Mouse (Mus musculus) inflammation-experienced regulatory T-cells, adult 6 months (primary cell): ENCODE data around the gene Olfr728. TPM values are rescaled to one million over a fixed set of nuclear protein-coding genes. Genes with fewer than 3 reads are reported as not detected.

Experiments
- ATAC-seq: one replicate; pipeline ENCODE4 v1.8.0; 2017
- polyA plus RNA-seq, 3 experiments: library from polyadenylated mRNA; unstranded; fragments of 100-300 nt; shearing (Covaris generic); gene quantifications; one replicate each; pipeline ENCODE4 v1.2.1; 2017

Olfr728 gene
- not detected for polyA plus RNA-seq

- ATAC-seq, result no peak
Observed at GRCm38 (mm10) chr14:50142580-50142979, at the start of gene Olfr728. Olfr728 (minus strand) TSS chr14:50142680.

- no peak for ATAC-seq
Observed at GRCm38 (mm10) chr14:50188098-50188497, 45.6 kb upstream of the Olfr728 start, which contains the start of gene Olfr730. Olfr730 (minus strand) TSS chr14:50188198.

DNA sequence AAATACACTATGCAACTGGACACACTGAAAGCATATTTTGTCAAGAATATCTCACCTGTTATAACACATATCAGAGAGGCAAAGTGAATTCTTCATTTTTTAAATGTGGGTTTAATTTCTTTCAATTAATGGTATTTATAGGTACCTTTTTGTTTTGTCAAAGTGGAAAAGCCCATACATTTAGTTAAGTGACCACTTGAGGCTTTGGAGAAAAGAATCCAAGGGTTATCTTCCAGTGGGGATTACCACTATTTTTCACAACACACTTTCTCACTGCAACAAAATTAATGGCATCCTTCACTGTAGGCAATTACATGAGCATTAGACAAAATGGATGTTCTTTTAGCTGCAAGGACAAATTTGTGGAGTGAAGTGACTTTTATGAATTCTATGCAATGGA is 10.3 kb upstream of the Olfr728 start, which contains the start of gene Olfr729:
Gene Olfr729, minus strand, starts transcription at position 101 of the 400 bp plus-strand sequence.
- ATAC-seq, result no peak

- no peak for ATAC-seq
Observed at GRCm38 (mm10) chr14:50122886-50123285, 19.6 kb downstream of the Olfr728 start, which contains the start of gene Olfr727. Olfr727 (plus strand) TSS chr14:50123186.

DNA sequence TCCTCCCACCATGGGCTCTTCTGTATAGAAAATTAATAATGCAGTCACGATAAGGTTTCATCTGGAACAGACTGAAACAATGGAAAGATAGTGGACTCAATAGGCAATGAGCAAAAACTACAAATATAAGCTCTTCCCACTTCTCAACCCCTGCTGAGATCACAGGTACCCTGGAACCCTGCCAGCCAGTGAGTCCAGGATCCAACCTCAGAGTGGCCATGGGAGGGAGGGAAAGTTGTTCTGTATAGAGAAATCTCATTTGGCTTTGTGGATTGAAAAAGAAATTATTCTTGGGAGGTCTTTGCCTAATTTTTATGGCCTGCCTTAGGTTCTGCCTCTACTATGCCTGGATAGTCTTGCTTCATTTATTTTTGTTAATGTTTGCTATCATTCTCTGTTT is 51.6 kb downstream of the Olfr728 start, which contains the start of gene Olfr726:
Gene Olfr726, minus strand, starts transcription at position 101 of the 400 bp plus-strand sequence.
- ATAC-seq, result no peak

Other genes starting within 250 kb of the Olfr728 start
- gene Olfr722, start 240.7 kb downstream of the Olfr728 start, polyA plus RNA-seq, result not detected
- not detected for gene Olfr723, start 210.9 kb downstream of the Olfr728 start, polyA plus RNA-seq
- not detected for gene Olfr724, start 179.4 kb downstream of the Olfr728 start, polyA plus RNA-seq
- gene Olfr725, start 102.3 kb downstream of the Olfr728 start, polyA plus RNA-seq, result not detected
- not detected for gene Olfr726, start 51.7 kb downstream of the Olfr728 start, polyA plus RNA-seq
- gene Olfr727, start 19.5 kb downstream of the Olfr728 start, polyA plus RNA-seq, result under 1 TPM in 1 of 3 experiments, not detected in 2; 0.28 TPM
- gene Olfr729, start 10.2 kb upstream of the Olfr728 start, polyA plus RNA-seq, result not detected
- gene Olfr730, start 45.5 kb upstream of the Olfr728 start, polyA plus RNA-seq, result not detected
- not detected for gene Olfr731, start 99.2 kb upstream of the Olfr728 start, polyA plus RNA-seq
- not detected for gene Olfr732, start 141.5 kb upstream of the Olfr728 start, polyA plus RNA-seq
- not detected for gene Olfr733, start 158.8 kb upstream of the Olfr728 start, polyA plus RNA-seq
- gene Olfr734, start 184.1 kb upstream of the Olfr728 start, polyA plus RNA-seq, result not detected
- not detected for gene Olfr735, start 206.2 kb upstream of the Olfr728 start, polyA plus RNA-seq
- gene Tlr11, start 215.2 kb upstream of the Olfr728 start, polyA plus RNA-seq, result under 1 TPM in 1 of 3 experiments, not detected in 2; 0.20 TPM
- not detected for gene Olfr736, start 238.5 kb upstream of the Olfr728 start, polyA plus RNA-seq